Mouse (Mus musculus) erythroblast, embryonic 14.5 days (primary cell): ENCODE measurements at regions not wholly inside any gene's neighbourhood (a gene's known extent, or its start where the extent isn't known, plus 50 kb on each side); places are given as distances from the start of the nearest gene placed in this dataset.

Source experiments
- H3K27me3 ChIP-seq: 2 replicates; pipeline ENCODE4 v1.6.1; 2012; ENCODE audit warnings: inconsistent platforms; ENCODE audit not compliant: control insufficient read depth
- H3K36me3 ChIP-seq: 2 replicates; pipeline ENCODE4 v1.6.1; 2012; ENCODE audit warnings: mild to moderate bottlenecking, inconsistent platforms; ENCODE audit not compliant: control insufficient read depth
- H3K4me1 ChIP-seq: 2 replicates; pipeline ENCODE4 v1.6.1; 2012; ENCODE audit warnings: inconsistent platforms; ENCODE audit not compliant: control insufficient read depth
- H3K4me3 ChIP-seq: replicated peaks from 2 replicates; pipeline ENCODE3; 2012; ENCODE audit warnings: moderate library complexity, mild to moderate bottlenecking, inconsistent platforms
- H3K9me3 ChIP-seq: 2 replicates; pipeline ENCODE4 v1.6.1; 2012; ENCODE audit warnings: low read length, inconsistent platforms, mixed read lengths; ENCODE audit not compliant: control insufficient read depth
- GATA1 ChIP-seq: IDR thresholded peaks from 2 replicates; pipeline ENCODE4 v1.6.1; 2012; ENCODE audit warnings: low read length, inconsistent platforms, mixed read lengths
- TAL1 ChIP-seq: IDR thresholded peaks from 3 replicates; pipeline ENCODE4 v1.6.1; 2012; ENCODE audit warnings: low read length, inconsistent platforms, mixed read lengths

DNA sequence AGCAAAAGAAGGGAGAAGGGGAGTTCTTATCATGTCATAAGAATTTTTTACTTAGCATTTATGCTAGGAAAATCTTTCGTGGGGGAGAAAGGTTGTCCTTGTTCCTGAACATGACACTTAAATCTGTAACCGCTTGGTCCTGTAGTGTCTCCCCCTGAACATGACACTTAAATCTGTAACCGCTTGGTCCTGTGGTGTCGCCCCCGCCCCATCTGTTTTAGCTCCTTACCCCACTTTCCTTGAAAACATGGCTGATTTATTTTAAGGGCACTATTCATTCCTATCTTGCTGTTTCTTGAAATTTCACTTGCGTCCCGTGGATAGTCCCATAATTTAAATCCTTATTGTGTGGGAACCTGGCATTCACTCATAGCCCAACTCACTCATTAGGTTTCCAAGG, 82.2 kb downstream of the Rap2a start:
- TF ChIP-seq TAL1 (no peak), GATA1 (no peak)
- Histone ChIP-seq H3K4me1 (no peaks in the 10 kb centered on the region), H3K36me3 (no peaks in the 10 kb centered on the region), H3K9me3 (no peaks in the 10 kb centered on the region), H3K27me3 (no peaks in the 10 kb centered on the region), H3K4me3 (no peak overlapping the region)

DNA sequence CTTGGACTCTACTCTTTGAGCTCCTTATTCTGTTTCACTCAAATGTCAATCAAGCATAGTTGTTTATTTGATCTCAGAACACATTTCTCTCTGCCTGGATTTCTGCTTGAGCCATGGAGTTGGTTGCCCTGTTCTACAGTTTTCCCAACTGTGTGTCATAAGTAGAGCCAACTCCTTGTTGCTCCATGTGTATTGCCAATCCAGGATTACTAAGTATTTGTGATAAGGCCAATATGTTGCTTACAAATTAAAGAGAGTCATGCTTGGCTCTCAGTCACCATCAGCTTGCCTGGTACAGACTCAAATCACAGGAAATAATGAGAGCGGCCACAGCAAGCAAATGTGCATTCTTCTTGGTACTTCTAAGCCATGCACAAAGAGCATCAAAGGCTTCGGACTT, 82.7 kb downstream of the Rap2a start:
- no peaks in the 10 kb centered on the region for H3K36me3 ChIP-seq
- no peaks in the 10 kb centered on the region for H3K9me3 ChIP-seq
- no peaks in the 10 kb centered on the region for H3K27me3 ChIP-seq
- H3K4me3 ChIP-seq = no peak overlapping the region
- TF ChIP-seq TAL1 (no peak), GATA1 (no peak)
- H3K4me1 ChIP-seq = no peaks in the 10 kb centered on the region

DNA sequence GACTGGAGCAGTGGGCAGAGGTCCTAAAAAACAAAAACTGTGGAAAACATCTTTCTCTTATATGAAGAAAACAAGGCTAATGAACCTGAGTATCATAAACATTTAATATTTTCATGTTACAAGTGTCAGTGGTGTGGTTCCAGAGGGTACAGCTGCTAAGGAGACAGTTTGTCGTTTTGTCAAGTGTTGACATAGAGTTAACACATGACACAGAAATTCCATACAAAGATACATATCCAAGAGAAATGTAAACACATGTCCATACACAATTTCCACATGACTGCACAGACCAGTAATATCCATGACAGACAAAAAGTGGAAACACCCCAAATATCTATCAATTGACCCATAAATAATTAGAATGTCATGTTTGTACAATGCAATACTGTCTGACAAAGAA, 88.7 kb downstream of the Rap2a start:
- H3K4me1 ChIP-seq = no peaks in the 10 kb centered on the region
- no peak overlapping the region for H3K4me3 ChIP-seq
- no peaks in the 10 kb centered on the region for H3K36me3 ChIP-seq
- TF ChIP-seq TAL1 = no peak
- no peak for TF ChIP-seq GATA1
- no peaks in the 10 kb centered on the region for H3K27me3 ChIP-seq
- no peaks in the 10 kb centered on the region for H3K9me3 ChIP-seq

DNA sequence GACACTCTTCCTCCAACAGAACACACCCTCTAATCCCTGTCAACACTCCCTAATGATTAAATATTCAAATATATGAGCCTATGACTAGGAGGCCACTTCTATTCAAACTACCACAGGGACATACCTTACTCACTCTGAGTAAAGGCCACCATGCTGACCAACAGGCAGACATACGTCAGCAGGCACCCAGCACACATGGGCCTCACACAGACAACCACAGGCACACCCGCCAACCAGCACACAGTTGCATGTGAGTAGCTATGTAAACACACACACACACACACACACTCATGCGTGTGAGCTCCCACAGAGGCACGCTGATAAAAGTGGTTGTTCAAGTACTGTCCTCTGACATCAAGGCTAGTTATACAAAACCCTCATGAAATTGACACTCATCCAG, 89.8 kb downstream of the Rap2a start:
- no peaks in the 10 kb centered on the region for H3K4me1 ChIP-seq
- no peaks in the 10 kb centered on the region for H3K27me3 ChIP-seq
- H3K4me3 ChIP-seq = no peak overlapping the region
- no peaks in the 10 kb centered on the region for H3K9me3 ChIP-seq
- no peaks in the 10 kb centered on the region for H3K36me3 ChIP-seq
- TF ChIP-seq TAL1 (no peak), GATA1 (no peak)

DNA sequence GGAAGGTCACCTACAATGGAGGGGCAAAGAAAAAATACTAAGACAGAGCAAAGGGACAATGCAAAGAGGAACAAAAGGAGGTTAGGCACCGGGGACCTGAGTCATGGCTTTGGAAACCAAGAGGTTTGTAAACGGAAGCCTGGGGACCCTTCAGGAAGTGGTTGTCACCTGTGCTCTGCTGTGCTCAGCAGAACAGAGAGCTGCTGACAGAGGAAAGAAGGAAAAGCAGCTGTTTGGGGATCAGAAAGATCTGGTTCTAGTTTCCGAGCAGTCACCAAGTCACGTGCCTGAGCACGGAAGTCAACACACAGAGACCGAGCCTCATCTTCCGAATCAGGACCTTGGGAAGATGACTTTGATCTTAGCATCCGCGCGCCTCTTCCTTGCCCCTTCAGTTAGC, 94.0 kb downstream of the Rap2a start:
- TF ChIP-seq TAL1 (no peak), GATA1 (no peak)
- Histone ChIP-seq H3K4me3 (no peak overlapping the region), H3K9me3 (no peaks in the 10 kb centered on the region), H3K36me3 (no peaks in the 10 kb centered on the region), H3K27me3 (no peaks in the 10 kb centered on the region), H3K4me1 (no peaks in the 10 kb centered on the region)

DNA sequence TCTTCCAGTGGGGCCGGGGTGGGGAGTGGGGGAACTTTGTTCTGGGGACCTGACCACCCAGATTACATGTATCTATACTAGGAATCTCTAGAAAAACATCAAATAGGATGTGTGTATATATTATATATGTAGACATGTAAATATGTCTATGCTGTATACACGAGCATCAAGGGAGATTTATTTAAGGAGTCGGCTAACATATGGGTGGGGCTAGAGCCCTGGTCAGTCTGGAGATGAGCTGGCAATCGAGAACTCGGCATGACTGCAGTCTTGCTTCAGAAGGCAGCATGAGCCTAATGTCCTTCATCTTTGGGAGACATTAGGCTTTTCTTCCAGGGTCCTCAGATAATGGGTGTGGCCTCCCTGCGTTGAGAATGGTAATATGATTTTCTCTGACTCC, 97.0 kb downstream of the Rap2a start:
- no peaks in the 10 kb centered on the region for H3K4me1 ChIP-seq
- H3K36me3 ChIP-seq = no peaks in the 10 kb centered on the region
- no peak overlapping the region for H3K4me3 ChIP-seq
- H3K27me3 ChIP-seq = no peaks in the 10 kb centered on the region
- H3K9me3 ChIP-seq = no peaks in the 10 kb centered on the region
- no peak for TF ChIP-seq TAL1
- TF ChIP-seq GATA1 = no peak

DNA sequence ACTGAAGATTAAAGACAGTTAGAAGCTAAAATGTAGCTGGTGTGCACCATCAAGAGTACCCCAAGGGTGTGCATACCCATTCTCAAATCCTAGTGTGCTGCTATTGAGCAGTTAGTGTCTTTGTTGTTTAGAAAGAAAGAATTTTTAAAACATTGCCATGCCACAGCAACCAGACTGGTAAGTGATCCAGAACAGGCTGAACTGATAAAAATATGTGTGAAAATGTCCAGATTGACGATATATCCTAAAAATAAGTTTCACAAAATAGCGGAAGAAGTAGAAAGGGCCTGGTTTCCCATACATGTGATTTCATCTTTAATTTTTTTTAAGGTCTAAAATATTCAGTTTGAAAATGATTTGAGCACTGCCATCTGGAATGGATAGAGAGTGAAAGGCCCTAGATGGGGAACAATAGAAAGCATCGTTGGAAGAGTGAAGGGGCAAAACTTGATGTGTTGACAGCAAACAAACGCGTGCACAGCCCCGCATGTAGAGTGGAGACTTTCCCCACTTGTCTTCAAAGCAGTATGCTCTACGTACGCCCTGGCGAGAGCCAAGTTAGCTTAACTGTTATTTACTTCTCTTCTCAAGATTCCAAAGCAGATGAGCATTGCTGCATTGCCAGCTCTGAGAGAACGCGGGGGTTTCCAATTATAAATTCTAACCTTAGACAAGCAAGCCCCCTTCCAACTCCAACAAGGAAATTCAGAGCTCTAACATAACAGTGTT, 100.3 kb downstream of the Rap2a start:
- Histone ChIP-seq H3K4me1 (no peaks in the 10 kb centered on the region), H3K36me3 (no peaks in the 10 kb centered on the region), H3K27me3 (no peaks in the 10 kb centered on the region), H3K9me3 (0 out of 2 replicates have a peak, but pooled peaks cover 2% of the 10 kb centered on the region), H3K4me3 (no peak overlapping the region)
- TF ChIP-seq TAL1 (no peak), GATA1 (no peak)

DNA sequence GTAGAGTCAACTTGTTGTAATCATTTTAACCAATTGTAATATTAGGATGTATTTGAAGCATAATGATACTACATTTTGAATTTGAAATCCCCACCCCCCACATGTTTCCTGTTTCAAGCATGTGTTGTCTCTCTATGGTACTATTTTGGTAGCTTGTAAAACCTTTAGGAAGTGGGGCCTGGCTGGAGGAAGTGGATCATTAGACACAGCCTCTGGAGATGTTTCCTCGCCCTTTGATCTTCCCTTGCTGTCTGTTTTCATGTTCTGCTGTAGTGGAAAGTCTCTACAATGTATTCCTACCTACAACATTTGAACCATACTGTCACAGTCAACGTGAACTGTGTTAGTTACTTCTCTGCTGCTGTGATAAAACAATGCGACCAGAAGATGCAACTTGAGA, 105.6 kb downstream of the Rap2a start:
- no peaks in the 10 kb centered on the region for H3K27me3 ChIP-seq
- 0 out of 2 replicates have a peak, but pooled peaks cover 2% of the 10 kb centered on the region for H3K9me3 ChIP-seq
- H3K4me3 ChIP-seq = no peak overlapping the region
- H3K36me3 ChIP-seq = no peaks in the 10 kb centered on the region
- no peaks in the 10 kb centered on the region for H3K4me1 ChIP-seq
- TF ChIP-seq GATA1 = no peak
- TF ChIP-seq TAL1 = no peak

DNA sequence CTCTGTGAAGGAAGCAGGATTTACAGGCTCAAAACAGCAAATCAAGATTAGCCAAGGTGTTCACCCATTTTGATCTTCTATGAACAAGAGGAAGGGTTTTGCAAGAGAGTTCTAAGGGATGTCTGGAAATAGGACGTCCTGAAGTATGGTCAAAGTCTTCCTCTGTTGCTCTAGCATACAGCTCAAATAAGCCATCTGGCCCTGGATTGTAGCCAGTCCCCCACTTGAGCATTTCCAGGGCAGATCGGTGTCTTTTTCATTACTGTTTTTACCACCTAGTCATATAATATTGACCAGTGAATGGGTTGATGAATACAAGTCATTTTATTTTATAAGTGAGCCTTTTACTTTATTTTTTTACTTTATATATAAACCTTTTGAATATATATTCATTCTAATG, 113.9 kb downstream of the Rap2a start:
- Histone ChIP-seq H3K27me3 (no peaks in the 10 kb centered on the region), H3K36me3 (no peaks in the 10 kb centered on the region), H3K4me1 (no peaks in the 10 kb centered on the region), H3K4me3 (no peak overlapping the region), H3K9me3 (peaks cover 7% of the 10 kb centered on the region; the same call in 1 of the 2 replicates)
- TF ChIP-seq GATA1 = no peak
- TF ChIP-seq TAL1 = no peak
